Mouse (Mus musculus) kidney, embryonic 15.5 days (tissue): ENCODE results near the gene Upf1. TPM values are rescaled to one million over a fixed set of nuclear protein-coding genes. Genes with fewer than 3 reads are reported as not detected.
A peak's percentile ranks its signal among the peaks of the same experiment; 100 is the strongest.

Source experiments
- ATAC-seq: fragments of 200-750 bp; cut with Nextera tagmentation; replicated peaks from 2 replicates; pipeline ENCODE4 v1.8.0; 2017; ENCODE audit warnings: moderate TSS enrichment; ENCODE audit not compliant: low FRiP score
- H3K27ac ChIP-seq: fragments of 300-500 bp; sonication (generic); 2 replicates; pipeline ENCODE4 v1.5.1; 2015; ENCODE audit warnings: mild to moderate bottlenecking, inconsistent platforms
- H3K27me3 ChIP-seq: fragments of 300-500 bp; sonication (generic); 2 replicates; pipeline ENCODE4 v1.6.1; 2015; ENCODE audit warnings: inconsistent platforms
- H3K36me3 ChIP-seq: fragments of 300-500 bp; sonication (generic); 2 replicates; pipeline ENCODE4 v1.6.1; 2015; ENCODE audit warnings: inconsistent platforms
- H3K4me1 ChIP-seq: fragments of 300-500 bp; sonication (generic); 2 replicates; pipeline ENCODE4 v1.6.1; 2015; ENCODE audit warnings: inconsistent platforms
- H3K4me2 ChIP-seq: fragments of 300-500 bp; sonication (generic); 2 replicates; pipeline ENCODE4 v1.6.1; 2015; ENCODE audit warnings: moderate library complexity, mild to moderate bottlenecking, inconsistent platforms
- H3K4me3 ChIP-seq: fragments of 300-500 bp; sonication (generic); replicated peaks from 2 replicates; pipeline ENCODE4 v1.5.1; 2015; ENCODE audit warnings: mild to moderate bottlenecking, inconsistent platforms
- H3K9ac ChIP-seq: fragments of 300-500 bp; sonication (generic); 2 replicates; pipeline ENCODE4 v1.6.1; 2015; ENCODE audit warnings: mild to moderate bottlenecking, inconsistent platforms
- H3K9me3 ChIP-seq: fragments of 300-500 bp; sonication (generic); replicated peaks from 2 replicates; pipeline ENCODE4 v1.6.1; 2016; ENCODE audit warnings: inconsistent platforms
- WGBS: fragments of 180-500 bp; shearing (Covaris S2); methylation state at CpG from one replicate; pipeline ENCODE4 v1.1.7; 2015; ENCODE audit warnings: mixed read lengths; 5-methylcytosine and 5-hydroxymethylcytosine counted together
- polyA plus RNA-seq: library from polyadenylated mRNA; unstranded; fragments of >200 nt; fragmentation: Nextera tagmentation; extraction: Ambion mirVana; gene quantifications from 2 replicates; pipeline ENCODE4 v1.2.1, GENCODE M21; 2015

Gene Upf1
- polyA plus RNA-seq, 1 experiment from 2014 or later: 17.1 TPM

DNA sequence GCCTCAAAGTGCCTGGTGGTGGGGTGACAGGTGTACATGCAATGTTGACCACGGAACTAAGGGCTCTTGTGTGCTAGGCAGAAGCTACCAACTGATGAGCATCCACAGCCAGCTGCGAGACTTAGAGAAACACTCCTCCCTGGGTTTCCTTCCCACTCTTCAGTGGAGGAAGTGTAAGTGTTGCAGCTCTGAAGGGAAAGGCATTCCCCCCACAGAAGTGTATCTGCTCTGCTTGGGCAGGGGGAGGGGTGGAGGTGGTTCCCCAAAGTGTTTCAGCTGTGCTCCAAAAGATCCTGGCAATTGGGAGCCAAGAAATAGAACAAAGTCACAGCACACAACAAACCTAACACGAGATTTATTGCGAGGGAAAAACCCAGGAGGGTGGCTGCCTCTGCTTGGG is 926 bp upstream of the Upf1 start:
- 59% methylated on average over 4 of the region's 4 CpGs for WGBS
- ATAC-seq: no peak
- Histone ChIP-seq H3K9me3 (no peaks in the 10 kb centered on the region), H3K27ac (0 out of 2 replicates have a peak overlapping the region, but pooled peaks have one; percentile 1), H3K9ac (peak overlapping the region; percentile 31; the same call in 1 of the 2 replicates), H3K4me1 (peaks cover 41% of the 10 kb centered on the region), H3K4me2 (peak overlapping the region; percentile 96), H3K36me3 (peaks cover 15% of the 10 kb centered on the region), H3K4me3 (peak overlapping the region; percentile 99), H3K27me3 (no peaks in the 10 kb centered on the region)

DNA sequence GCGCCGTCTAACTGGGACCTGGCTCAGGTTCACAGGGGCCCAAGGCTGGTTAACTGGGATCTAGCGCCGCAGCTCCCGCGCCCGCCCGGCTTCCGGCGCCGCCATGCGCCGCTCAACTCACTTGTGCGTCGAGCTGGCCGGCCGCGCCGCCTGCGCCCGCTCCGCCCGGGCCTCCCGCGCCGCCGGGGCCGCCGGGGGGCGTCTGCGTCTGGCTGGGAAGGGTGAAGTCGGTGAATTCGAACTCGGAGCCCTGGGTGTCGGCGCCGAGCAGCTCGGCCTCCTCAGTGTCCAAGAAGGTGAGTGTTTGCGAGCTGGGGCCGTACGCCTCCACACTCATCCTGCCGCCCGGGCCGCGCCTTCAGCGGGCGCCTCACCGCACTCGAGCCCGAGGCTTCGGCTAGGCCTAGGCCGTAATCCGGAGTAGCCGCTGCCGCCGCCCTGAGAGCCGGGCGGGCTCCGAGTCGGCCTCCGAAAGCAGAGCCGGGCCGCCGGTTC is 374 bp downstream of the Upf1 start:
- Histone ChIP-seq H3K27ac (peak overlapping the region; percentile 91), H3K9ac (peak overlapping the region; percentile 99), H3K27me3 (no peaks in the 10 kb centered on the region), H3K4me2 (peak overlapping the region; percentile 96), H3K4me3 (peak overlapping the region; percentile 99), H3K9me3 (no peaks in the 10 kb centered on the region), H3K4me1 (peaks cover 53% of the 10 kb centered on the region), H3K36me3 (peaks cover 26% of the 10 kb centered on the region)
- peak; percentile 46 for ATAC-seq
- WGBS: 0% methylated on average over 61 of the region's 64 CpGs

DNA sequence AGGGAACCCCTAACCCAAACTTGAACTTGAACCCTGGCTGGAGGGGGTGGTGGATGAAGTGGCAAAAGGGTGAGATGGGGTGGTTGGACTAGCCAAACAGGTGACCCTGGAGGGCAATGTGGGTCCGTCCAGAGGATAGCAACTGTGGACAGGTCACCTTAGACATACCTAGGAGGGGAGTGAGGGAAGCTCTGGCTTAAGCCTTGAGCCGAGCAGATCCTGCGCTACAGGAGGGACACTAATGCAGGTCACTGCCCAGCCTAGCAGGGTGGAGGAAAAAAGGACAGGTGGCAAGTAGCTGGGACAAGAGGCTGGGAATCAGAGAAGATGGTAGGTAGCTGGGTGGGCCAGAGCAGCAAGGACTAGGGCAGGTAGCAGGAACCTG is 1.1 kb downstream of the Upf1 start:
- Histone ChIP-seq H3K27ac (peak overlapping the region; percentile 91; the same call in 1 of the 2 replicates), H3K27me3 (no peaks in the 10 kb centered on the region), H3K4me3 (peak overlapping the region; percentile 99), H3K4me2 (peak overlapping the region; percentile 96), H3K9ac (peak overlapping the region; percentile 99), H3K4me1 (peaks cover 53% of the 10 kb centered on the region), H3K9me3 (no peaks in the 10 kb centered on the region), H3K36me3 (peaks cover 26% of the 10 kb centered on the region)
- 10% methylated on average over 3 of the region's 3 CpGs for WGBS
- no peak for ATAC-seq

DNA sequence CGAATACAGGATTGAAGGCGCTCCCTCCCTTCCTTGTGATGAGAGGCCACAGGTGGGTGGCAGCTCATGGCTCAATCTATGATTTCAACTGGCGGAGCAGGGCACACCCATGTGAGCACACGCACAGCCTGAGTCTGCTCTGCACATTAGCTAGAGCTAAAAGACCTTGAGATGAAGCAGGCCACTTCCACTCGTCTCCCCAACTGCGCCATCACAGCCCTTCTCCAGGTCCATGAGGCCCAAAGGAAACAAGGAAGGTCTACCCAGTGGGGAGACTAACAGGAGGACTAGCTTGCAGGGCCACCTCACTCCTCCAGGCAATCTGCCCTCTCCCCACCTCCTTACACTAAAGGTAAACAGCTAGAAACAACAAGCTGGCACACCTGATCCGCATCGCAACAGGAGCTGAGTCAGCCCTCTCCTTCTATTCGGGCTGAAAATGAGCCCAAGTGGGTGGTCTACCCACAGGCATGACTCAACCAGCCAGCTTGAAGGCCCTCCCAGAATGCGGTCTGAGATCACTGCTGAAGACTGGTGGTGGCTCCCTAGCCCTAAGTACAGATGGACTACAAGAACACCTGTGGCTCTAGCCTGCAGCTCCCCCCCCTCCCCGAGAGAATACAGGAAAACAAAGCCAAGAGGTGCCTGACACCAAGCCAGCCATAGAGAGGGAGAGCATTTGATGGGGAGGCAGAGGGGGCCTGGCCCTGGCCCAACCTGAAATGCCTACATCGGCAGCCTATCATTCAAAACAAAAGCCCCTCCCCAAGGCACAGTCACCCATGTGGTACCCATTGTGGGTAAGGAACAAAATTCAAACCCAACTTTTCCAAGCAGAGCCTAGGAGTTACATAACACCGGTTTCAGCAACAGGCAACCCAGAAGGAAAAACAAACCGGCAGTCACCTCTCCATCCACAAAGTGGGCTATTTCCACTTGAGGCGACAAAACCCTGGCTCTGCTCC is 1.8 kb downstream of the Upf1 start:
- no peak for ATAC-seq

DNA sequence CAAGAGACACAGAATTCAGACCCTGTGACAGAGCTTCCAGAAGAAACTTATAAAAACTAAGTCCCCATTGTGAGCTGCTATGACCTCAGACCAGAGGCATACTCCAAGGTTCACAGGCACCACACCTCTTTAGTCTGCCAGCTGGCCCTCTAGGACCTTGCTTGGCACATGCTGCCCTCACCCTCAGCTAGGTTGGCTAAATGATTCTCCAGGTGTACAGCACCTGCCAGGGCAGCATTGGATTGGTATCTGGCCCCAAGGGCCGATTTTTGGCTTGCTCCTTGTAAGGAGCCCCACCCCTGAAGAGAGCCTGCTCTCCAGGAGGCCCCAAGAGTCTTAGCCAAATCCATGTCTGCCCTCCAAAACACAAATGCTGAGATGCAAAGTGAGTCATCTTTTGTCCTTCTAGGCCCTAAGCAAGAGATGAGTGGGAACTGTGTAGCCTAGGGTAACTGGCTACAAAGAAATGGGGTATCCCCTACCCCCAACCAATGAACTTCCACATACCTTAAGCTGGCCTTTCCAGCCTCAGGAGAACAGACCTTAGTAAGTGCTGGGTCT is 5.1 kb downstream of the Upf1 start:
- no peak for ATAC-seq
- no peaks in the 10 kb centered on the region for H3K9me3 ChIP-seq
- H3K27me3 ChIP-seq: no peaks in the 10 kb centered on the region
- 65% methylated on average over 1 of the region's 1 CpGs for WGBS
- no peak overlapping the region for H3K27ac ChIP-seq
- peaks cover 48% of the 10 kb centered on the region for H3K4me1 ChIP-seq
- H3K36me3 ChIP-seq: peaks cover 58% of the 10 kb centered on the region
- H3K9ac ChIP-seq: no peak overlapping the region
- no peak overlapping the region for H3K4me3 ChIP-seq
- H3K4me2 ChIP-seq: no peak overlapping the region

More for the DNA sequence above, 1.8 kb downstream of the Upf1 start:
- Histone ChIP-seq H3K4me1 (peaks cover 53% of the 10 kb centered on the region), H3K27ac (peak overlapping the region; percentile 91; the same call in 1 of the 2 replicates), H3K4me2 (peak overlapping the region; percentile 96), H3K27me3 (no peaks in the 10 kb centered on the region), H3K9ac (peak overlapping the region; percentile 99), H3K9me3 (no peaks in the 10 kb centered on the region), H3K36me3 (peaks cover 31% of the 10 kb centered on the region), H3K4me3 (peak overlapping the region; percentile 99)
- 45% methylated on average over 15 of the region's 15 CpGs for WGBS

DNA sequence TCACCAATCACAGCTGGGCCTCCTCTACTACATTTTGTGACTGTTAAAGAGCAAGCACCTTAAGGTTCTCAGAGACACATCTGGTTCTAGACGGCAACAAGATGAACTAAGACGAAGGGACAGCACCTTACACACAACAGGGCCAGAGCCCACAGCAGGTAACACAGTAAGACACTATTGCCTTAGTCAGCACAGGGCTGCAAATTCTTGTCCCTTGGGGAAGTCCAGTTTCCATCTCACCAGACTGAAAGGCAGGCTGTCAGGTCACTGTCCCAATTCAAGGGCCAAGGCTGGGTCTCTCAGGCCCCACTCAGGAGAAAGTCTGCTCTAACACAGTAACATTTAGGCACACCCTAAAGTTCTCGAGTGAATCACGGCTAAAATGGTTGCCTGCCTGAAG is 5.6 kb downstream of the Upf1 start:
- 86% methylated on average over 4 of the region's 4 CpGs for WGBS
- ATAC-seq: no peak
- Histone ChIP-seq H3K36me3 (peaks cover 63% of the 10 kb centered on the region), H3K9me3 (no peaks in the 10 kb centered on the region), H3K4me3 (no peak overlapping the region), H3K27ac (no peak overlapping the region), H3K27me3 (no peaks in the 10 kb centered on the region), H3K9ac (no peak overlapping the region), H3K4me1 (peaks cover 48% of the 10 kb centered on the region), H3K4me2 (no peak overlapping the region)

DNA sequence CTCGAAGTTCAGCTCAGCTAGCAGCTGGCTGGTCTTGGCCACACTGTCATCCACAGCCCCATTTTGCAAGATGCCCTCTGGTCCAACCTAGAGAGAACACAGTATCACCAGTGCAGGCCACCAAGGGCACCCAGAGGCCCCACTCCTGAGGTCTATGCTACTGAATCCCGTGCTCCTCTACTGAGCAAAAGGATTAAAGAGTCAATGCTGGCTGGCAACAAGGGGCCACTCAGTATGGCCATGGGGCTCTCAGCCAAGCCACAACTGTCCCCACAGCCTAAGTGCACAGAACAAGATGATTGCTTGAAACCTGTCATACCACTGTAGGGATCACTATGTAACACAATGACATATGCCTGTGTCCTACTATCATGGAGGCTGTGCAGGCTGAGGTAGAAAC is 8.8 kb downstream of the Upf1 start:
- Histone ChIP-seq H3K4me2 (no peak overlapping the region), H3K4me3 (no peak overlapping the region), H3K9me3 (no peaks in the 10 kb centered on the region), H3K27ac (no peak overlapping the region), H3K27me3 (no peaks in the 10 kb centered on the region), H3K4me1 (peaks cover 18% of the 10 kb centered on the region), H3K9ac (no peak overlapping the region), H3K36me3 (peaks cover 83% of the 10 kb centered on the region)
- WGBS: 85% methylated on average over 2 of the region's 2 CpGs
- no peak for ATAC-seq

DNA sequence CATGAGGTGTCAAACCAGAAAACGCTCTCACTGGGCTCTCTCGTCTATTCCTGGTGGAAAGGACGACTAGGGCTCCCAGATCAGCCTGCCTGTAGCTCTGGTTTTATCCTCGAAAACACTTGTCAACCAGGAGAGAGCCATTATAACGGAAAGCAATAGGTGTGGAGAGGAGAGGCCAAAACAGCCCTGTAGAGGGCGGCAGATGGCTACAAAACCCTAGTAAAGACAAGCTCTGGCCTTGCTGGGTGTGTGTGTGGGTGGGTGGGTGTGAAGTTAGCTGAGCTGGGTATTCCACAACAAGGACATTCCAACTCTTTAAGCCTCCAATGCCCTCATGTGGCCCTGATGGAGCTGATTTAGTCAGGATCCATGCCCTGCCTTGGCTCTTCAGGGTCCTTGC is 9.4 kb downstream of the Upf1 start:
- ATAC-seq: no peak
- 47% methylated on average over 6 of the region's 6 CpGs for WGBS

DNA sequence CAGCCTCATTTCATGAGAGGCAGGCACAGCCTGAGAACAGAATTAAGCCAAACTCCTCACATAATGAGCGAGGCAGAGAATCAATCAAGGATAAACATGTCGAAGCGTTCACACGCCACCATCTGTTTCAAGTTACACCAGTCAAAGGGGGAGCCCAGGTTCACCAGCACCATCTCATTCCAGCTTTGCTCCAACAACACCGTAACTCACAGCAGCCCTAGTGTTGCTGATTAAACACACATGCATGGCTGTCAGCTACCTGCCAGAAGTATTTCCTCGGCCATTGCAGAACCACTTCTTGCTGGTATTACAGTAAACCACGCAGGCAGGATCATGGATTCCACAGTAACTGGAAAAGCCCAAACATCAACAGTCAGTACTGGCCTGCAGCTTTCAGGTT is 10.0 kb downstream of the Upf1 start:
- Histone ChIP-seq H3K4me1 (peaks cover 6% of the 10 kb centered on the region), H3K36me3 (peaks cover 83% of the 10 kb centered on the region), H3K27ac (no peak overlapping the region), H3K27me3 (no peaks in the 10 kb centered on the region), H3K4me3 (no peak overlapping the region), H3K4me2 (no peak overlapping the region), H3K9ac (no peak overlapping the region), H3K9me3 (no peaks in the 10 kb centered on the region)
- 65% methylated on average over 7 of the region's 7 CpGs for WGBS
- ATAC-seq: no peak

More for the DNA sequence above, 9.4 kb downstream of the Upf1 start:
- H3K27me3 ChIP-seq: no peaks in the 10 kb centered on the region
- no peak overlapping the region for H3K4me3 ChIP-seq
- peaks cover 83% of the 10 kb centered on the region for H3K36me3 ChIP-seq
- H3K9ac ChIP-seq: no peak overlapping the region
- H3K9me3 ChIP-seq: no peaks in the 10 kb centered on the region
- H3K4me1 ChIP-seq: peaks cover 12% of the 10 kb centered on the region
- no peak overlapping the region for H3K4me2 ChIP-seq
- no peak overlapping the region for H3K27ac ChIP-seq

DNA sequence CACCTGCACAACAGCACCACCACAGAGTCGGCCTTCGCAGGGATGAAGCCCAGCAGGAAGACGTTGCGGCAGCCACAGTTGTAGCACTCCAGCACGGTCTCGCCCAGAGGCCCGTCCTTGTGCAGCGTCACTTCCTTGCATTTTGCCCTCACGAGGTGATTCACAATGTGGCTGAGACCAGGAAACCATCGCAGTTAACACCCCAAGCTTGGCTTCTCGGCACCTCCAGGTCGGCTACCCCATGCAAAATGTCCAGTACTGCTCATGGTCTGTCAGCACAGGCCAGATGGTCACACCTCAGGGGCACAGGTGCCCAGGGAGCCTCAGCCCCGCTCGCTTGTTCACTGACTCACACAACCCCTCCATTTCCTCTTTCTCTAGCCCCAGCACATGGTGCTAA is 11.1 kb downstream of the Upf1 start:
- Histone ChIP-seq H3K4me2 (no peak overlapping the region), H3K36me3 (peaks cover 91% of the 10 kb centered on the region), H3K9ac (no peak overlapping the region), H3K4me1 (peaks cover 3% of the 10 kb centered on the region; the same call in 1 of the 2 replicates), H3K9me3 (no peaks in the 10 kb centered on the region), H3K27me3 (no peaks in the 10 kb centered on the region), H3K27ac (no peak overlapping the region), H3K4me3 (no peak overlapping the region)
- WGBS: 87% methylated on average over 14 of the region's 14 CpGs
- ATAC-seq: no peak

DNA sequence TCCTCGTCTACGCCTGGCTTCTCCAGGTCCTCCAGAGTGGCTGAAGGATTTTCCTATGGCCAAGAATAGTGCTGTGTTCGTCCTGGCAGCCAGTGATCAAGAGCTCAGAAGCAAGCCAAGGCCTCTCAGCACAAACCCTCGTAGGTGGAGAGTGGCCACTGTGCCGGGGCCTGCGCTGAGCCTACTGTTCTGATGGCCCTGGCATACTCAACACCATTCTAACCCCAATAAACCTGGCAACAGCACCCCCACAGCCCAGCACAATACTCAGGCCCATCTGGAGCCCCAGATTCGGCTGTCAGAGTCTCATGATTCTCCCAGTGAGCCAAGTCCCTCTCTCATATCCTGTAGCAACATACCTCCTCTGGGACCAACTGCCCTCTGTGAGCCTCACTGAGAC is 12.4 kb downstream of the Upf1 start:
- Histone ChIP-seq H3K9me3 (no peaks in the 10 kb centered on the region), H3K36me3 (peaks cover 94% of the 10 kb centered on the region), H3K4me2 (no peak overlapping the region), H3K27ac (no peak overlapping the region), H3K4me1 (no peaks in the 10 kb centered on the region), H3K9ac (no peak overlapping the region), H3K4me3 (no peak overlapping the region), H3K27me3 (no peaks in the 10 kb centered on the region)
- 91% methylated on average over 7 of the region's 7 CpGs for WGBS
- no peak for ATAC-seq

DNA sequence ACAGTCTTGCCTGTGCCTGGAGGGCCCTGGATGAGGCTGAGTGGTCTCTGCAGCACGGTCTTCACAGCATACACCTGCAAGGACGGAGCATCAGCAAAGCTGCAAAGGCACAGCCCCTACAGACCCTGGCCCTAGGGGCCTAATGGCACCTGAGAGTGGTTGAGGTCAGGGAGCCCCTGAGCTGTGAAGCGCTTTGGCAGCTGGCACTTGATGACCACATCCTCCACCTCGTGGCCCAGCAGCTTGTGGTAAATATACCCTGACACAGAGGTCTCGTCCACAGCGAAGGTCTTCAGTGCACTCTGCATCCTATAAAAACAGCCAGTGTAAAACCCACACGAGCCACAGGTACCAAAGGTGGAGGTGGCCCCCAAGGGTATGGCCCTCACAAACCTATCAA is 14.1 kb downstream of the Upf1 start:
- Histone ChIP-seq H3K36me3 (peaks cover 100% of the 10 kb centered on the region), H3K4me3 (no peak overlapping the region), H3K9ac (no peak overlapping the region), H3K4me2 (no peak overlapping the region), H3K27me3 (no peaks in the 10 kb centered on the region), H3K4me1 (no peaks in the 10 kb centered on the region), H3K27ac (no peak overlapping the region), H3K9me3 (no peaks in the 10 kb centered on the region)
- WGBS: 89% methylated on average over 7 of the region's 7 CpGs
- ATAC-seq: no peak
